Mouse (Mus musculus): ENCODE data around the gene Arhgef17.

Arhgef17 gene

GRCm38 (mm10) chr7:100893249-100894056 is 38.5 kb downstream of the Arhgef17 start:
- Histone ChIP-seq H3K4me1 (replicated peaks; ENCODE audit: low read depth, low read length) (peaks cover 44% of the 10 kb centered on the region), H3K4me3 (replicated peaks; ENCODE audit: low read length) (peak overlapping the region; percentile 79; the same call in 1 of the 2 replicates), H3K9me3 (ENCODE audit: low read length) (peaks cover 10% of the 10 kb centered on the region), H3K36me3 (ENCODE audit: insufficient read depth, low read length) (peaks cover 28% of the 10 kb centered on the region), H3K27me3 (ENCODE audit: insufficient read depth, low read length) (peaks cover 23% of the 10 kb centered on the region)
- TF ChIP-seq NANOG (IDR thresholded peaks at IDR 0.05; ENCODE audit: borderline replicate concordance, low read length) (no peak), POU5F1 (IDR thresholded peaks at IDR 0.05; ENCODE audit: borderline replicate concordance, low read length) (no peak), CTCF (conservative IDR thresholded peaks at IDR 0.05; ENCODE audit: low read length) (no peak)

GRCm38 (mm10) chr7:100886535-100886934 is 45.4 kb downstream of the Arhgef17 start:
- TF ChIP-seq POU5F1 (IDR thresholded peaks at IDR 0.05; ENCODE audit: borderline replicate concordance, low read length) (no peak), NANOG (IDR thresholded peaks at IDR 0.05; ENCODE audit: borderline replicate concordance, low read length) (no peak), CTCF (conservative IDR thresholded peaks at IDR 0.05; ENCODE audit: low read length) (peak; percentile 92)
- Histone ChIP-seq H3K36me3 (ENCODE audit: insufficient read depth, low read length) (peaks cover 64% of the 10 kb centered on the region), H3K4me1 (replicated peaks; ENCODE audit: low read depth, low read length) (peaks cover 35% of the 10 kb centered on the region), H3K27me3 (ENCODE audit: insufficient read depth, low read length) (no peaks in the 10 kb centered on the region), H3K9me3 (ENCODE audit: low read length) (no peaks in the 10 kb centered on the region), H3K4me3 (replicated peaks; ENCODE audit: low read length) (no peak overlapping the region)

- TF ChIP-seq POU5F1 (IDR thresholded peaks at IDR 0.05; ENCODE audit: borderline replicate concordance, low read length) = no peak
- TF ChIP-seq CTCF (conservative IDR thresholded peaks at IDR 0.05; ENCODE audit: low read length) = no peak
- TF ChIP-seq NANOG (IDR thresholded peaks at IDR 0.05; ENCODE audit: borderline replicate concordance, low read length) = no peak
- Histone ChIP-seq H3K36me3 (ENCODE audit: insufficient read depth, low read length) (peaks cover 57% of the 10 kb centered on the region), H3K9me3 (ENCODE audit: low read length) (no peaks in the 10 kb centered on the region), H3K4me1 (replicated peaks; ENCODE audit: low read depth, low read length) (peaks cover 35% of the 10 kb centered on the region), H3K27me3 (ENCODE audit: insufficient read depth, low read length) (no peaks in the 10 kb centered on the region), H3K4me3 (replicated peaks; ENCODE audit: low read length) (no peak overlapping the region)
Measured at GRCm38 (mm10) chr7:100884460-100884859, 47.4 kb downstream of the Arhgef17 start.

GRCm38 (mm10) chr7:100881950-100882349 is 50.0 kb downstream of the Arhgef17 start:
- H3K36me3 ChIP-seq (ENCODE audit: insufficient read depth, low read length) = peaks cover 66% of the 10 kb centered on the region
- H3K4me3 ChIP-seq (replicated peaks; ENCODE audit: low read length) = no peak overlapping the region
- H3K4me1 ChIP-seq (replicated peaks; ENCODE audit: low read depth, low read length) = peaks cover 40% of the 10 kb centered on the region
- no peak for TF ChIP-seq CTCF (conservative IDR thresholded peaks at IDR 0.05; ENCODE audit: low read length)
- no peaks in the 10 kb centered on the region for H3K27me3 ChIP-seq (ENCODE audit: insufficient read depth, low read length)
- no peaks in the 10 kb centered on the region for H3K9me3 ChIP-seq (ENCODE audit: low read length)

- Histone ChIP-seq H3K4me1 (replicated peaks; ENCODE audit: low read depth, low read length) (peaks cover 43% of the 10 kb centered on the region), H3K36me3 (ENCODE audit: insufficient read depth, low read length) (peaks cover 70% of the 10 kb centered on the region), H3K27me3 (ENCODE audit: insufficient read depth, low read length) (no peaks in the 10 kb centered on the region), H3K9me3 (ENCODE audit: low read length) (no peaks in the 10 kb centered on the region), H3K4me3 (replicated peaks; ENCODE audit: low read length) (no peak overlapping the region)
- TF ChIP-seq POU5F1 (IDR thresholded peaks at IDR 0.05; ENCODE audit: borderline replicate concordance, low read length) (no peak), CTCF (conservative IDR thresholded peaks at IDR 0.05; ENCODE audit: low read length) (no peak), NANOG (IDR thresholded peaks at IDR 0.05; ENCODE audit: borderline replicate concordance, low read length) (no peak)
Measured at GRCm38 (mm10) chr7:100881531-100881930, 50.4 kb downstream of the Arhgef17 start.

- no peaks in the 10 kb centered on the region for H3K27me3 ChIP-seq (ENCODE audit: insufficient read depth, low read length)
- TF ChIP-seq NANOG (IDR thresholded peaks at IDR 0.05; ENCODE audit: borderline replicate concordance, low read length) = no peak
- peak; percentile 54 for TF ChIP-seq CTCF (conservative IDR thresholded peaks at IDR 0.05; ENCODE audit: low read length)
- TF ChIP-seq POU5F1 (IDR thresholded peaks at IDR 0.05; ENCODE audit: borderline replicate concordance, low read length) = no peak
- H3K4me3 ChIP-seq (replicated peaks; ENCODE audit: low read length) = peak overlapping the region; percentile 74
- peaks cover 71% of the 10 kb centered on the region for H3K36me3 ChIP-seq (ENCODE audit: insufficient read depth, low read length)
- H3K4me1 ChIP-seq (replicated peaks; ENCODE audit: low read depth, low read length) = peaks cover 43% of the 10 kb centered on the region
- H3K9me3 ChIP-seq (ENCODE audit: low read length) = no peaks in the 10 kb centered on the region
Measured at GRCm38 (mm10) chr7:100879595-100879994, 52.3 kb downstream of the Arhgef17 start.

GRCm38 (mm10) chr7:100876771-100877170 is 55.1 kb downstream of the Arhgef17 start:
- Histone ChIP-seq H3K9me3 (ENCODE audit: low read length) (no peaks in the 10 kb centered on the region), H3K4me1 (replicated peaks; ENCODE audit: low read depth, low read length) (peaks cover 35% of the 10 kb centered on the region), H3K27me3 (ENCODE audit: insufficient read depth, low read length) (no peaks in the 10 kb centered on the region), H3K36me3 (ENCODE audit: insufficient read depth, low read length) (peaks cover 67% of the 10 kb centered on the region), H3K4me3 (replicated peaks; ENCODE audit: low read length) (no peak overlapping the region)
- TF ChIP-seq CTCF (conservative IDR thresholded peaks at IDR 0.05; ENCODE audit: low read length) = no peak
- no peak for TF ChIP-seq POU5F1 (IDR thresholded peaks at IDR 0.05; ENCODE audit: borderline replicate concordance, low read length)
- TF ChIP-seq NANOG (IDR thresholded peaks at IDR 0.05; ENCODE audit: borderline replicate concordance, low read length) = no peak

- no peaks in the 10 kb centered on the region for H3K9me3 ChIP-seq (ENCODE audit: low read length)
- peaks cover 67% of the 10 kb centered on the region for H3K36me3 ChIP-seq (ENCODE audit: insufficient read depth, low read length)
- peaks cover 34% of the 10 kb centered on the region for H3K4me1 ChIP-seq (replicated peaks; ENCODE audit: low read depth, low read length)
- no peaks in the 10 kb centered on the region for H3K27me3 ChIP-seq (ENCODE audit: insufficient read depth, low read length)
- TF ChIP-seq CTCF (conservative IDR thresholded peaks at IDR 0.05; ENCODE audit: low read length) (no peak), NANOG (IDR thresholded peaks at IDR 0.05; ENCODE audit: borderline replicate concordance, low read length) (no peak), POU5F1 (IDR thresholded peaks at IDR 0.05; ENCODE audit: borderline replicate concordance, low read length) (no peak)
- H3K4me3 ChIP-seq (replicated peaks; ENCODE audit: low read length) = no peak overlapping the region
Measured at GRCm38 (mm10) chr7:100876293-100876692, 55.6 kb downstream of the Arhgef17 start.

All from E14TG2a.4 (cell line).